Mouse (Mus musculus) CH12.LX (cell line): Measurements from ENCODE around the gene Gm5447.

Experiments used
- CHD1 ChIP-seq: IDR thresholded peaks from 2 replicates; pipeline ENCODE4 v1.6.1; 2012; ENCODE audit warnings: low read depth, low read length, improper control_type of control experiment, inconsistent platforms
- CTCF ChIP-seq, 2 experiments: IDR thresholded peaks in 1 of 2; conservative IDR thresholded peaks in 1 of 2; 2 replicates each; pipeline ENCODE4 v1.5.1; 2011 to 2012; ENCODE audit warnings: low read depth in 2 of 2, low read length in 2 of 2, improper control_type of control experiment in 1 of 2, inconsistent platforms in 1 of 2, mild to moderate bottlenecking in 1 of 2, moderate library complexity in 1 of 2
- POLR2A ChIP-seq: IDR thresholded peaks from 2 replicates; pipeline ENCODE4 v1.6.1; 2011; ENCODE audit warnings: low read depth, mild to moderate bottlenecking, improper control_type of control experiment, low read length
- SIN3A ChIP-seq: IDR thresholded peaks from 2 replicates; pipeline ENCODE4 v1.6.1; 2012; ENCODE audit warnings: low read length, improper control_type of control experiment, inconsistent platforms
- UBTF ChIP-seq: IDR thresholded peaks from 2 replicates; pipeline ENCODE4 v1.6.1; 2012; ENCODE audit warnings: low read depth, mild to moderate bottlenecking, inconsistent platforms, low read length, improper control_type of control experiment, moderate library complexity
- ZNF384 ChIP-seq: IDR thresholded peaks from 2 replicates; pipeline ENCODE4 v1.6.1; 2012; ENCODE audit warnings: low read depth, low read length, improper control_type of control experiment, inconsistent platforms

DNA sequence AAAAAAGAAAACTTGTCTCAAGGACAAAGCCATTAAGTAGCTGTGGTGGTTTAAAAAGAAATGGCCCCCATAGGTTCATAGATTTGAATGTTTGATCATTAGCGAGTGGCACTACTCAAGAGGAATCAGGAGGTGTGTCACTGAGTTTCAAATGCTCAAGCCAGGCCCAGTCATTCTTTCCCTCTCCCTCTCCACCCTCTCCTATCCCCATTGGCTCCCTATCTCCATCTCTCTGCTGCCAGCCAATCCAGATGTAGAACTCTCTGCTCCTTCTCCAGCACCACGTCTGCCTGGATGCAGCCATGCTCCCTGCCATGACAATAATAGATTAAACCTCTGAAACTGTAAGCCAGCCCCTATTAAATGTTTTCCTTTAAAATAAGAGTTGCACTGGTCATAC is 12.1 kb upstream of the Gm5447 start:
- TF ChIP-seq ZNF384 (no peak), SIN3A (no peak), CHD1 (no peak), POLR2A (no peak), UBTF (no peak), CTCF (conservative IDR thresholded peaks at IDR 0.05 in 1 of 2, IDR thresholded peaks at IDR 0.05 in 1 of 2; ENCODE audit: low read depth in 2 of 2, low read length in 2 of 2) (no peak)
